Mouse (Mus musculus): Measurements from ENCODE around the gene Gm30191.

GRCm38 (mm10) chr4:134234876-134235275, 11.9 kb upstream of the Gm30191 start:
- TF ChIP-seq CTCF (IDR thresholded peaks at IDR 0.05; ENCODE audit: borderline replicate concordance, insufficient read depth, low read depth, low read length) (no peak), POLR2A (IDR thresholded peaks at IDR 0.05; ENCODE audit: borderline replicate concordance, insufficient read depth, low read length) (no peak)
